Comparison of ENCODE assay signal across 20 mouse cellular contexts in the genomic region with DNA sequence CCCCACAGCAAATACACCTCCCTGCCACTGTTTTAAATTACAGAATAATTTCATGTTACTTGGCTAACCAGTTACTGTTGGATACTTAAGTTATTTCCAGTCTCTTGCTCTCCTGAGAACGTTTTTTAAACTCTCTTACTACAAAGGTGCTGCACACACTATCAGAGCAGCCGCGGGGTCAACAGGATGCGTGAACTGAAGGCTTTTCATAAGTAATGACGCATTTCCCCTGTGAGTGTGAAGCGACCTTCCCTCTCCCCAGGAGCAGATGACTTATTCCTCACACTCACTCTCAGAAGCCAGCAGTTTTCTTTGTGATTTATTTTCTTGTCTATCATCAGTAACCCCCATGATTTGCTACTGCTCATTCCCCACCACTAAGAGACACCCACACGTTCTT. TPM values are rescaled to one million over a fixed set of nuclear protein-coding genes. Genes with fewer than 3 reads are reported as not detected.
DNase-seq lines count a peak whose midpoint lies in the region; ATAC-seq and TF ChIP-seq lines count a peak whose summit lies in the region.
"Had no signal": no experiment of that assay in that cellular context is flagged by ENCODE, and none has a peak within 500 bp of the region (broad histone marks: within the 10 kb centered on the region; RNA-seq: fewer than 3 reads in every experiment).

No protein-coding gene starts in this region.

- H3K4me3 ChIP-seq in kidney, postnatal 0 days (replicated peaks; ENCODE audit: low read depth, low read length): no peak overlapping the region
- H3K4me3 ChIP-seq in kidney, embryonic 14.5 days (ENCODE audit: low read length): no peak overlapping the region
- H3K4me3 ChIP-seq: embryonic facial prominence, embryonic 12.5 days; forebrain, embryonic 15.5 days; heart, embryonic 10.5 days; hindbrain, embryonic 12.5 days had no signal

- H3K27ac ChIP-seq in kidney, postnatal 0 days: no peak overlapping the region
- H3K27ac ChIP-seq in kidney, embryonic 14.5 days (ENCODE audit: low read depth, low read length): no peak overlapping the region
- H3K27ac ChIP-seq: embryonic facial prominence, embryonic 12.5 days; forebrain, embryonic 15.5 days; heart, embryonic 10.5 days; hindbrain, embryonic 12.5 days had no signal

- no peak for TF ChIP-seq CTCF in kidney, postnatal 0 days (IDR thresholded peaks at IDR 0.05; ENCODE audit: low read depth)

- ATAC-seq in kidney, postnatal 0 days (replicated peaks; ENCODE audit: low FRiP score, low read depth): no peak
- no peak for ATAC-seq in kidney, embryonic 14.5 days (ENCODE audit: low FRiP score, low TSS enrichment)
- ATAC-seq: activated CD4-positive, CD25-positive, alpha-beta regulatory T cell, adult 4 months; forebrain, embryonic 15.5 days; hindbrain, embryonic 16.5 days had no signal

- no peaks in the 10 kb centered on the region for H3K4me1 ChIP-seq in kidney, postnatal 0 days (replicated peaks; ENCODE audit: insufficient read depth, low read length)
- no peaks in the 10 kb centered on the region for H3K4me1 ChIP-seq in kidney, embryonic 14.5 days (ENCODE audit: control insufficient read depth, insufficient read depth, low read length)
- H3K4me1 ChIP-seq: embryonic facial prominence, embryonic 12.5 days; hindbrain, embryonic 12.5 days had no signal

- H3K9ac ChIP-seq in kidney, postnatal 0 days (ENCODE audit: low read depth, low read length): no peak overlapping the region
- H3K9ac ChIP-seq in kidney, embryonic 14.5 days (ENCODE audit: low read depth, low read length): no peak overlapping the region
- H3K9ac ChIP-seq: embryonic facial prominence, embryonic 12.5 days; forebrain, embryonic 15.5 days; hindbrain, embryonic 12.5 days had no signal

- H3K27me3 ChIP-seq in kidney, postnatal 0 days (ENCODE audit: insufficient read depth, low read length): no peaks in the 10 kb centered on the region
- no peaks in the 10 kb centered on the region for H3K27me3 ChIP-seq in kidney, embryonic 14.5 days (ENCODE audit: control insufficient read depth, insufficient read depth, low read length)
- H3K27me3 ChIP-seq: forebrain, embryonic 15.5 days; hindbrain, embryonic 12.5 days had no signal

- DNase-seq in kidney, postnatal 0 days (ENCODE audit: low spot score): peak; percentile 47
- DNase-seq in A20 (ENCODE audit: low read depth, low spot score) (peak; percentile 16), MN1 (ENCODE audit: low spot score) (no peak)
- DNase-seq in CD4-positive helper T cell, adult 2 months (ENCODE audit: low read depth, low spot score): peak; percentile 11
- DNase-seq in natural killer cell, adult 2 months (ENCODE audit: low spot score in 2 of 2): peak; percentile 26 to 44
- DNase-seq: adrenal gland, adult 2 months; cerebellum, adult 2 months; cerebellum, postnatal 10 days; gastrocnemius, postnatal 10 days; heart, adult 18-20 months; heart, postnatal 10 days; heart, postnatal 4 days had no signal

- no peaks in the 10 kb centered on the region for H3K9me3 ChIP-seq in kidney, postnatal 0 days (replicated peaks; ENCODE audit: low read length)
- H3K9me3 ChIP-seq in kidney, embryonic 14.5 days (ENCODE audit: control insufficient read depth, low read length): no peaks in the 10 kb centered on the region
- H3K9me3 ChIP-seq: embryonic facial prominence, embryonic 12.5 days; forebrain, embryonic 15.5 days; G1E; heart, embryonic 10.5 days; hindbrain, embryonic 12.5 days had no signal

- H3K4me2 ChIP-seq in kidney, postnatal 0 days (ENCODE audit: low read length): no peak overlapping the region
- H3K4me2 ChIP-seq in kidney, embryonic 14.5 days (replicated peaks; ENCODE audit: low read depth, low read length): no peak overlapping the region
- H3K4me2 ChIP-seq: embryonic facial prominence, embryonic 12.5 days; forebrain, embryonic 15.5 days; hindbrain, embryonic 12.5 days had no signal

- WGBS in kidney, postnatal 0 days: 40% methylated on average over 7 of the region's 7 CpGs
- 47% methylated on average over 7 of the region's 7 CpGs for WGBS in kidney, embryonic 14.5 days

- H3K36me3 ChIP-seq in kidney, postnatal 0 days (ENCODE audit: insufficient read depth, low read length): no peaks in the 10 kb centered on the region
- no peaks in the 10 kb centered on the region for H3K36me3 ChIP-seq in kidney, embryonic 14.5 days (ENCODE audit: control insufficient read depth, insufficient read depth, low read length)
- H3K36me3 ChIP-seq: embryonic facial prominence, embryonic 12.5 days; forebrain, embryonic 15.5 days; G1E; heart, embryonic 10.5 days; hindbrain, embryonic 12.5 days had no signal

RNA-seq across cellular contexts. Expression of gene Rims4, which starts 13.7 kb away (rescaled TPM):
- polyA plus RNA-seq in kidney, postnatal 0 days (2015; fragmentation: Nextera tagmentation; extraction: Ambion mirVana): 0.33 and 0.50 TPM in 2 replicates
- 0.51 and 0.70 TPM in 2 replicates for polyA plus RNA-seq in kidney, embryonic 14.5 days (2014; fragmentation: Nextera tagmentation; extraction: Ambion mirVana)
- polyA plus RNA-seq: activated CD4-positive, CD25-positive, alpha-beta regulatory T cell, adult 4 months; G1E had no signal
